Mouse (Mus musculus): ENCODE results near the gene Dyrk2. TPM values are rescaled to one million over a fixed set of nuclear protein-coding genes. Genes with fewer than 3 reads are reported as not detected.

The Dyrk2 gene
- 13.5 and 13.9 TPM in 2 replicates for polyA plus RNA-seq (2014; fragmentation: Nextera tagmentation; extraction: Ambion mirVana)

DNA sequence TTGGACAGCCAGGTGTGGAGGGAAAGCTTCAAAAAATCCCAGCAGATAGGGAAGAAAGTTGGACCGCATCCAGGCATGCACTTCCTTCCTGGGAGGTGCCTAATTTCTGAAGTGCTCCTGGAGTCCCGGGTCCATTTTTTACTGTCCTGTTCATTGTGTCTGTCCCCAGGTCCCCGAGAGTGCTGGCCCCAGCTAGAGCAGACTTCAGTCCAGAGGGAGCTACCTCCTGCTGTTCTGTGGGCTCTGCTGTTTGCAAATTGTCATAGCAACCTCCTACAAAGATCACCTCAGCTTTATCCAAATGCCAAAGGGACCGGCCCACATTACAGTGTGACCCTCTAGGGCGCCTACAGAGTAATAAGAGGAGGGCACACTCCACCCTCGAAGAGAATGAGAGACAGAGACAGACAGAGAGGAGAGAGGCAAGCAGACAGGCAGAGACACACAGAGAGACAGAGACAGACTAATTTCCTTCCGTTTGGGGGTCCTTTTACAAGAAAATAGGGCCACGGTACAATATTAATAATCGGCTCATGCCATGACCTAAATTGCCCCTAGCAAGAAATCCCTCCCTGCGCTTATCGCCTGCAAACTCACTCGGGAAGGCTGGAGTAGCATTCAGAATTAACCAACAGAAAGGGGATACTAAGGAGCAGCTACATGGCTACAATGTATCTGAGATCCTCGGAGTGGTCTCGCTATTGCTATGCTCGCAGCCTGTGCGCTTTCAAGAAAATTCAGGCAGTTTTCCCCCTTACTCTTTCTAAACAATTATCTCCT is at the start of gene Dyrk2:
TSS of gene Dyrk2 (minus strand) at position 9 of the 780 bp plus-strand sequence.
- H3K9me3 ChIP-seq (ENCODE audit: control insufficient read depth, low read length): no peaks in the 10 kb centered on the region
- WGBS: 11% methylated on average over 16 of the region's 16 CpGs
- peaks cover 19% of the 10 kb centered on the region for H3K4me1 ChIP-seq (replicated peaks; ENCODE audit: control insufficient read depth, insufficient read depth, low read length)
- H3K36me3 ChIP-seq (ENCODE audit: control insufficient read depth, insufficient read depth, low read length): 0 out of 2 replicates have a peak, but pooled peaks cover under 1% of the 10 kb centered on the region
- peak within 1 kb of the TSS; percentile 92 for H3K4me3 ChIP-seq (ENCODE audit: low read depth, low read length)
- no peak for ATAC-seq (replicated peaks; ENCODE audit: low FRiP score, low TSS enrichment, low read depth)
- DNase-seq (ENCODE audit: low spot score): peak; percentile 72
- H3K9ac ChIP-seq (ENCODE audit: low read length): peak within 1 kb of the TSS; percentile 98
- peak within 1 kb of the TSS; percentile 96 for H3K4me2 ChIP-seq (ENCODE audit: low read length)
- peak within 1 kb of the TSS; percentile 97 for H3K27ac ChIP-seq (ENCODE audit: low read depth)
- H3K27me3 ChIP-seq (replicated peaks; ENCODE audit: control insufficient read depth, insufficient read depth, low read length): no peaks in the 10 kb centered on the region

DNA sequence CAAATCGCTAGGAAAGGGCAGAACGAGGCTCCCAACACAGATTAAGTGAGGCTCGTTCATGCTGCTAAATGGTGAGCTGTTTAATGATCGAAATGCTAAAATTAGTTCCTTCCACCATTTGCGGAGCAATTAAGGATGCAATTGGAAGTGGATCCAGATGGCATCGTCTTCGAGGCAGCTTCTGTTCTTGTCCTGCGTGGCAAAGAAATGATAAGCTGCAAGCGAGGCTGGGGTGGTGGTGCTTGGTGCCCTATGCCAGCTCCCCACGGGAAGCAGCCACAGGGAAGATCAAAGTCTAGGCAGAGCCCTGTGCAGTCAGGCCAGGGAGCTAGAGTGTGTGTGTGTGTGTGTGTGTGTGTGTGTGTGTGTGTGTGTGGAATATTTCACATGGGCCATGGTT is 32.6 kb upstream of the Dyrk2 start:
- Histone ChIP-seq H3K4me1 (replicated peaks; ENCODE audit: control insufficient read depth, insufficient read depth, low read length) (no peaks in the 10 kb centered on the region), H3K4me2 (ENCODE audit: low read length) (no peak overlapping the region), H3K36me3 (ENCODE audit: control insufficient read depth, insufficient read depth, low read length) (no peaks in the 10 kb centered on the region), H3K27me3 (replicated peaks; ENCODE audit: control insufficient read depth, insufficient read depth, low read length) (no peaks in the 10 kb centered on the region), H3K9me3 (ENCODE audit: control insufficient read depth, low read length) (no peaks in the 10 kb centered on the region), H3K9ac (ENCODE audit: low read length) (no peak overlapping the region), H3K27ac (ENCODE audit: low read depth) (no peak overlapping the region), H3K4me3 (ENCODE audit: low read depth, low read length) (no peak overlapping the region)
- WGBS: 87% methylated on average over 10 of the region's 10 CpGs
- DNase-seq (ENCODE audit: low spot score) (no peak), ATAC-seq (replicated peaks; ENCODE audit: low FRiP score, low TSS enrichment, low read depth) (no peak)

DNA sequence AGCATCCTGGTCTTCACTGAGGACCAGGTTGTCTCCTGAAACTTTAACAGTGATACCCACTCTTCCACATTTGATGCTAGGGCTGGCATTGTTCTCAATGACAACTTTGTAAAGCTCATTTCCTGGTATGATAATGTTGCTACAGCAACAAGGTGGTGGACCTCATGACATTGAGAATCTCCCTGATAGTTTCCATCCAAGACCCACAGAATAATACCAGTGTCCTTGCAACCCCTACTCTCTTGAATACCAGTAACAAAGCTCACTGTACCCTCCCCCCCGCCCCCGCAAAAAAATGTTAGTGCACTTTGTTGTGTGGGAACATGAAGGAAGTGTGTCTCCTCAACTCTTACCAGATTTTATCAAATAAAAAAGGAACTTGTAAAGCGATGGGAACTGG is 23.6 kb upstream of the Dyrk2 start:
- H3K27me3 ChIP-seq (replicated peaks; ENCODE audit: control insufficient read depth, insufficient read depth, low read length): no peaks in the 10 kb centered on the region
- no peaks in the 10 kb centered on the region for H3K36me3 ChIP-seq (ENCODE audit: control insufficient read depth, insufficient read depth, low read length)
- 78% methylated on average over 3 of the region's 3 CpGs for WGBS
- no peak overlapping the region for H3K4me3 ChIP-seq (ENCODE audit: low read depth, low read length)
- H3K4me1 ChIP-seq (replicated peaks; ENCODE audit: control insufficient read depth, insufficient read depth, low read length): no peaks in the 10 kb centered on the region
- H3K27ac ChIP-seq (ENCODE audit: low read depth): no peak overlapping the region
- no peak overlapping the region for H3K9ac ChIP-seq (ENCODE audit: low read length)
- H3K9me3 ChIP-seq (ENCODE audit: control insufficient read depth, low read length): no peaks in the 10 kb centered on the region
- DNase-seq (ENCODE audit: low spot score) (no peak), ATAC-seq (replicated peaks; ENCODE audit: low FRiP score, low TSS enrichment, low read depth) (no peak)
- no peak overlapping the region for H3K4me2 ChIP-seq (ENCODE audit: low read length)

DNA sequence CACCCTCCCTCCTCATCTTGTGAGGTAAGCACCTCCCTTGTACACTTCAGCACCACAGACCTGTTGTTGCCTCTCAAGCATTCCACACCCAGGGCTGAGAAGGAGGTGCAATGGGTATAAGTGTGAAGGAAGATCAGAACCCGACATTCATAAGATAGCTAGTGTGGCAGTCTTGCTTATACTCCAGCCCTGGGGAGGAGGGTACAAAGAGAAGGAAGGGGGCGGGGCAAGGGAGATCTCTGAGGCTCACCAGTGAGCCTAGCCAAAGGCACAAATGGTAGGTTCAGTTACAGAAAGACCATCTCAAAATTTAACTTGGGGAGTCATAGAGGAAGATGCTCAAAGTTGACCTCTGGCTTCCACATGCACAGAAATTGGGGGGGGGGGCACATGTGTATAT is 14.1 kb upstream of the Dyrk2 start:
- Histone ChIP-seq H3K4me3 (ENCODE audit: low read depth, low read length) (no peak overlapping the region), H3K27ac (ENCODE audit: low read depth) (no peak overlapping the region), H3K9me3 (ENCODE audit: control insufficient read depth, low read length) (no peaks in the 10 kb centered on the region), H3K9ac (ENCODE audit: low read length) (no peak overlapping the region), H3K36me3 (ENCODE audit: control insufficient read depth, insufficient read depth, low read length) (no peaks in the 10 kb centered on the region), H3K4me1 (replicated peaks; ENCODE audit: control insufficient read depth, insufficient read depth, low read length) (no peaks in the 10 kb centered on the region), H3K4me2 (ENCODE audit: low read length) (no peak overlapping the region), H3K27me3 (replicated peaks; ENCODE audit: control insufficient read depth, insufficient read depth, low read length) (no peaks in the 10 kb centered on the region)
- DNase-seq (ENCODE audit: low spot score): no peak
- ATAC-seq (replicated peaks; ENCODE audit: low FRiP score, low TSS enrichment, low read depth): no peak
- WGBS: 81% methylated on average over 2 of the region's 2 CpGs

- no peaks in the 10 kb centered on the region for H3K27me3 ChIP-seq (replicated peaks; ENCODE audit: control insufficient read depth, insufficient read depth, low read length)
- WGBS: 90% methylated on average over 11 of the region's 11 CpGs
- no peak overlapping the region for H3K9ac ChIP-seq (ENCODE audit: low read length)
- ATAC-seq (replicated peaks; ENCODE audit: low FRiP score, low TSS enrichment, low read depth) (no peak), DNase-seq (ENCODE audit: low spot score) (no peak)
- H3K27ac ChIP-seq (ENCODE audit: low read depth): no peak overlapping the region
- no peaks in the 10 kb centered on the region for H3K36me3 ChIP-seq (ENCODE audit: control insufficient read depth, insufficient read depth, low read length)
- no peak overlapping the region for H3K4me2 ChIP-seq (ENCODE audit: low read length)
- H3K4me1 ChIP-seq (replicated peaks; ENCODE audit: control insufficient read depth, insufficient read depth, low read length): no peaks in the 10 kb centered on the region
- no peak overlapping the region for H3K4me3 ChIP-seq (ENCODE audit: low read depth, low read length)
- no peaks in the 10 kb centered on the region for H3K9me3 ChIP-seq (ENCODE audit: control insufficient read depth, low read length)
Measured at GRCm38 (mm10) chr10:118883317-118883716, 13.3 kb upstream of the Dyrk2 start.

DNA sequence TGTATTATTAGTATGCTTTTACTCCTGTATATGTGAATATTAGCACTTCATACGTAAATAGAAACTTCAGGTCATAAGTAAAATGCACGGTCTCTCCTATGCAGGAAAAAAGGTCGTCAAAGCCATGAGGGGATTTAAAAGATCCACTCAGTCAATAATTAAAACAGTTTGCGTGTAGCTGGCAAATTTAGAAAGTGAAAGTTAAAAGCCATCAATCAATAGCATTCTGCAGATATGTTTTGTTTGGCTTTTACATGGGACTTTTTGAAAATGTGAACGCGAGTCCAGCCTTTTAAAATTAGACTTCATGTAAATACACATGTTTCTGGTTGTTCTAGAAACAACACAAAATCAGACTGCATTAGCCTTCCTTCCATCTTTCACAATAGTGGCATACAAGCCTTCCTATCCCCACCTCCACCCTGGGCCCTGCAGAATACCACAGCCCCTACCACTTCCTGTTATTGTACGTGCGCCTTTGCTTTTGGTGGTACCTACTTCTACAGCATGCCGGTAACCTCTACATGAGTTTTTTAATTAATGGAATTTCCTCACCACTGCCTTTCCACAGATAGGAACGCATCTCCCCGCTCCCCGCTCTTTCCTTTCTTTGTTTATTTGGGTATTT is 12.4 kb upstream of the Dyrk2 start:
- Histone ChIP-seq H3K9ac (ENCODE audit: low read length) (no peak overlapping the region), H3K9me3 (ENCODE audit: control insufficient read depth, low read length) (no peaks in the 10 kb centered on the region), H3K27me3 (replicated peaks; ENCODE audit: control insufficient read depth, insufficient read depth, low read length) (no peaks in the 10 kb centered on the region), H3K4me2 (ENCODE audit: low read length) (no peak overlapping the region), H3K36me3 (ENCODE audit: control insufficient read depth, insufficient read depth, low read length) (no peaks in the 10 kb centered on the region), H3K4me3 (ENCODE audit: low read depth, low read length) (no peak overlapping the region), H3K4me1 (replicated peaks; ENCODE audit: control insufficient read depth, insufficient read depth, low read length) (no peaks in the 10 kb centered on the region), H3K27ac (ENCODE audit: low read depth) (no peak overlapping the region; the same call in 1 of the 2 replicates)
- no peak for DNase-seq (ENCODE audit: low spot score)
- no peak for ATAC-seq (replicated peaks; ENCODE audit: low FRiP score, low TSS enrichment, low read depth)
- WGBS: 78% methylated on average over 12 of the region's 12 CpGs

- no peak overlapping the region for H3K9ac ChIP-seq (ENCODE audit: low read length)
- no peak overlapping the region for H3K4me2 ChIP-seq (ENCODE audit: low read length)
- WGBS: 67% methylated on average over 2 of the region's 2 CpGs
- H3K4me1 ChIP-seq (replicated peaks; ENCODE audit: control insufficient read depth, insufficient read depth, low read length): no peaks in the 10 kb centered on the region
- H3K36me3 ChIP-seq (ENCODE audit: control insufficient read depth, insufficient read depth, low read length): no peaks in the 10 kb centered on the region
- ATAC-seq (replicated peaks; ENCODE audit: low FRiP score, low TSS enrichment, low read depth) (no peak), DNase-seq (ENCODE audit: low spot score) (no peak)
- H3K27me3 ChIP-seq (replicated peaks; ENCODE audit: control insufficient read depth, insufficient read depth, low read length): no peaks in the 10 kb centered on the region
- no peaks in the 10 kb centered on the region for H3K9me3 ChIP-seq (ENCODE audit: control insufficient read depth, low read length)
- H3K27ac ChIP-seq (ENCODE audit: low read depth): no peak overlapping the region
- no peak overlapping the region for H3K4me3 ChIP-seq (ENCODE audit: low read depth, low read length)
Measured at GRCm38 (mm10) chr10:118880776-118881175, 10.8 kb upstream of the Dyrk2 start.

DNA sequence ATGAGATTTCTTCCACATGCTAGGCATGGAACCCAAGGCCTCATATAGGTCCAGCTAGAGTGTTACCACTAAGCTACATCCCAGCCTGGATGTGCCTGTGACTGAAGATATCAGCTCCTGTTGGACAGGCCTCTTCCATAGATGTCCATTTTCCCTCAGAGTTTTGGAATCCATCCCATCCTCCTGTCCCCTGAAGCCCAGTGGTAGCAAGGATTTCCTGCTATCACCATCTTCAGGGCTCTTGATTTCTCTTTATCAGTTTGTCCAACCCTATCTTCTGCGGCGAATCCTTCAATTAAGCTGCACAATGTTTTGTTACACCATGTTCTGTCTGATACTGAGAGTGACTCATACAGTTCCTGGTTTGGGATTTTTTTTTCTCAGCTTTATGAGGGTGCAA is 2.2 kb upstream of the Dyrk2 start:
- H3K27me3 ChIP-seq (replicated peaks; ENCODE audit: control insufficient read depth, insufficient read depth, low read length): no peaks in the 10 kb centered on the region
- no peaks in the 10 kb centered on the region for H3K9me3 ChIP-seq (ENCODE audit: control insufficient read depth, low read length)
- ATAC-seq (replicated peaks; ENCODE audit: low FRiP score, low TSS enrichment, low read depth): no peak
- no peak overlapping the region for H3K27ac ChIP-seq (ENCODE audit: low read depth)
- no peaks in the 10 kb centered on the region for H3K36me3 ChIP-seq (ENCODE audit: control insufficient read depth, insufficient read depth, low read length)
- H3K9ac ChIP-seq (ENCODE audit: low read length): no peak overlapping the region
- DNase-seq (ENCODE audit: low spot score): no peak
- peaks cover 6% of the 10 kb centered on the region for H3K4me1 ChIP-seq (replicated peaks; ENCODE audit: control insufficient read depth, insufficient read depth, low read length)
- H3K4me3 ChIP-seq (ENCODE audit: low read depth, low read length): no peak overlapping the region
- 87% methylated on average over 2 of the region's 2 CpGs for WGBS
- no peak overlapping the region for H3K4me2 ChIP-seq (ENCODE audit: low read length)

Data from intestine, embryonic 14.5 days (tissue).